Mouse (Mus musculus): Measurements from ENCODE around the gene Ddx18. TPM values are rescaled to one million over a fixed set of nuclear protein-coding genes. Genes with fewer than 3 reads are reported as not detected.

The Ddx18 gene
- polyA plus RNA-seq, 2 experiments = 66.6 to 94.4 TPM

DNA sequence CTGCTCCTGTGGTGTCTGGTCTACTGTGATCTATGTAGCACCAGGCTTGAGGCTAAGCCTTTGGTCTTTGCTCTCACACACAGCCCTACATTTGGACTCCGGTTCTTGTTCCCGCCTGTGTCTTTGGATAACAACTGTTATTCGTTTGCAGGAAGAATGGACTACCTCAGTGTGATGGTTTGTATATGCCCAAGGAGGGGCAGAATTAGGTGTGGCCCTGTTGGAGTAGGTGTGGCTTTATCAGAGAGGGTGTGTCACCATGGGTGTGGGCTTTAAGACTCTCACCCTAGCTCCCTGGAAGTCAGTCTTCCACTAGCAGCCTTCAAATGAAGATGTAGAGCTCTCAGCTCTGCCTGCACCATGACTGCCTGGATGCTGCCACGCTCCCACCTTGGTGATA lies 19.1 kb downstream of the Ddx18 start:
- no peak overlapping the region for H3K9ac ChIP-seq (ENCODE audit: low read depth, low read length, severe bottlenecking)
- H3K27me3 ChIP-seq (ENCODE audit: control insufficient read depth, insufficient read depth, low read length) = no peaks in the 10 kb centered on the region
- DNase-seq (ENCODE audit: low spot score) (no peak), ATAC-seq (ENCODE audit: low FRiP score, low read depth) (no peak)
- H3K9me3 ChIP-seq (ENCODE audit: control insufficient read depth, low read length) = no peaks in the 10 kb centered on the region
- H3K36me3 ChIP-seq (ENCODE audit: control insufficient read depth, insufficient read depth, low read length) = peaks cover 34% of the 10 kb centered on the region
- H3K27ac ChIP-seq (replicated peaks; ENCODE audit: low read depth, low read length) = no peak overlapping the region
- no peak overlapping the region for H3K4me2 ChIP-seq (replicated peaks; ENCODE audit: low read depth, low read length, severe bottlenecking)
- no peak for TF ChIP-seq POLR2A (IDR thresholded peaks at IDR 0.05; ENCODE audit: borderline replicate concordance, extremely low read depth, insufficient read depth, insufficient read length)
- H3K4me1 ChIP-seq (ENCODE audit: control insufficient read depth, insufficient read depth, low read length) = no peaks in the 10 kb centered on the region
- 91% methylated on average over 4 of the region's 4 CpGs for WGBS
- H3K4me3 ChIP-seq (replicated peaks; ENCODE audit: low read length) = no peak overlapping the region

DNA sequence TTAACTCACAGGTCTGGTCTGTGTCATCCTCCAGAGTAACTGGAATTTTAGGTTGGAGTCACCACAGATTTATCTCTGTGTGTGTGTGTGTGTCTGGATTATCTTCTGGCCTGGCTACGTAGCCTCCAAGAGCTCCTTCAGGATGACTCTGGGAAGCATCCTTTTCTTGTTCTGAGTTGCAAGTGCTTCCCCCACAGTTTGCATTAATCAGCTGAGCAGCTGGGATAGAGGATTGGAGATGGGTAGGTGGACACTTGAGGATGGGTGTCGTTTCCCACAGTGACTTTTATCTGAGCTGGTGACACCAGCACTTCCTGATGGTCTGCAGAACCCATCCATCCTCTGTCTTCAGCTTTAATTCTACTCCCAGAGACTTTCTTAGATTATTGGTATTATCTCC lies 20.9 kb downstream of the Ddx18 start:
- ATAC-seq (ENCODE audit: low FRiP score, low read depth) = no peak
- no peak overlapping the region for H3K27ac ChIP-seq (replicated peaks; ENCODE audit: low read depth, low read length)
- H3K9me3 ChIP-seq (ENCODE audit: control insufficient read depth, low read length) = no peaks in the 10 kb centered on the region
- DNase-seq (ENCODE audit: low spot score) = no peak
- H3K27me3 ChIP-seq (ENCODE audit: control insufficient read depth, insufficient read depth, low read length) = no peaks in the 10 kb centered on the region
- no peaks in the 10 kb centered on the region for H3K4me1 ChIP-seq (ENCODE audit: control insufficient read depth, insufficient read depth, low read length)
- 57% methylated on average over 2 of the region's 2 CpGs for WGBS
- no peak overlapping the region for H3K9ac ChIP-seq (ENCODE audit: low read depth, low read length, severe bottlenecking)
- no peak for TF ChIP-seq POLR2A (IDR thresholded peaks at IDR 0.05; ENCODE audit: borderline replicate concordance, extremely low read depth, insufficient read depth, insufficient read length)
- no peak overlapping the region for H3K4me2 ChIP-seq (replicated peaks; ENCODE audit: low read depth, low read length, severe bottlenecking)
- H3K36me3 ChIP-seq (ENCODE audit: control insufficient read depth, insufficient read depth, low read length) = peaks cover 19% of the 10 kb centered on the region
- no peak overlapping the region for H3K4me3 ChIP-seq (replicated peaks; ENCODE audit: low read length)

DNA sequence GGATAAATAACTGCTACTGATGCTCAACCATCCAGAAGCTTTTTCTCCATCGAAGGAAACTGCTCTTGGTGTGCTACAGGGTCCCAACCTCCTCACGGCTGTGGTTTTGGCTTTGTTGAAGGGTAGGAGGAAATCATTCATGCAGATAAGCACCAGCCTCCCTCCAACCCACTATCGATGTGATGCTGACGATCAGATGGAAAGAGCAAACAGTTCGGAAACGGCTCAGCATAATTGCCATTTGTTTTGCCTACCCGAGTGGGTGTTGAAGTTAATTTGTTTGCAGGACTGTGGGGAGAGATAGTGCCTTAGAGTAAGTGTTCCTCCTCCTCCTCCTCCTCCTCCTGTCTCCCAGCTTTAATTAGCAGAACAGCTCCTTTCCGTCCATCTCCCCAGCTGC lies 27.4 kb downstream of the Ddx18 start:
- H3K4me2 ChIP-seq (replicated peaks; ENCODE audit: low read depth, low read length, severe bottlenecking) = no peak overlapping the region
- H3K27me3 ChIP-seq (ENCODE audit: control insufficient read depth, insufficient read depth, low read length) = no peaks in the 10 kb centered on the region
- no peak overlapping the region for H3K9ac ChIP-seq (ENCODE audit: low read depth, low read length, severe bottlenecking)
- H3K36me3 ChIP-seq (ENCODE audit: control insufficient read depth, insufficient read depth, low read length) = no peaks in the 10 kb centered on the region
- H3K4me3 ChIP-seq (replicated peaks; ENCODE audit: low read length) = no peak overlapping the region
- H3K9me3 ChIP-seq (ENCODE audit: control insufficient read depth, low read length) = no peaks in the 10 kb centered on the region
- H3K4me1 ChIP-seq (ENCODE audit: control insufficient read depth, insufficient read depth, low read length) = no peaks in the 10 kb centered on the region
- ATAC-seq (ENCODE audit: low FRiP score, low read depth) (no peak), DNase-seq (ENCODE audit: low spot score) (no peak)
- H3K27ac ChIP-seq (replicated peaks; ENCODE audit: low read depth, low read length) = no peak overlapping the region
- WGBS = 83% methylated on average over 8 of the region's 8 CpGs
- no peak for TF ChIP-seq POLR2A (IDR thresholded peaks at IDR 0.05; ENCODE audit: borderline replicate concordance, extremely low read depth, insufficient read depth, insufficient read length)

DNA sequence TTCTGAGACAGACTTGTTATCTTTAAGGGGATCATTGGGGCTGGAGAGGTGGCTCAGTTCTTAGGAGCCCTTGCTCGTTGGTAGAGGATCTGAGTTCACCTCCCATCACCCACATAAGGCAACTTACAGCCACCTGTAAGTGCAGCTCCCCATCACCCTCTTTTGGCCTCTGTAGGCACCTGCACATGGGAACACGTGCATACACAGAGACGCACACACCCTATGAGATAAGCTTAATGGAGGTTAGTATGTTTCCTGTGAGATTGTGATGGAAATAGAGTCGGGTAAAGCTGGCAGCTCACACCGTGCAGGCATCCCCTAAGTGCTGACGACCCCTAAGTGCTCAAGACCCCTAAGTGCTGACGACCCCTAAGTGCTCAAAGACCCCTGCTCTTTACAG lies 36.4 kb downstream of the Ddx18 start:
- Histone ChIP-seq H3K4me1 (ENCODE audit: control insufficient read depth, insufficient read depth, low read length) (peaks cover 11% of the 10 kb centered on the region; the same call in 1 of the 2 replicates), H3K4me2 (replicated peaks; ENCODE audit: low read depth, low read length, severe bottlenecking) (no peak overlapping the region), H3K9me3 (ENCODE audit: control insufficient read depth, low read length) (no peaks in the 10 kb centered on the region), H3K27ac (replicated peaks; ENCODE audit: low read depth, low read length) (no peak overlapping the region), H3K9ac (ENCODE audit: low read depth, low read length, severe bottlenecking) (no peak overlapping the region), H3K36me3 (ENCODE audit: control insufficient read depth, insufficient read depth, low read length) (no peaks in the 10 kb centered on the region), H3K4me3 (replicated peaks; ENCODE audit: low read length) (no peak overlapping the region), H3K27me3 (ENCODE audit: control insufficient read depth, insufficient read depth, low read length) (peaks cover 11% of the 10 kb centered on the region; the same call in 1 of the 2 replicates)
- no peak for ATAC-seq (ENCODE audit: low FRiP score, low read depth)
- DNase-seq (ENCODE audit: low spot score) = no peak
- 77% methylated on average over 7 of the region's 7 CpGs for WGBS
- TF ChIP-seq POLR2A (IDR thresholded peaks at IDR 0.05; ENCODE audit: borderline replicate concordance, extremely low read depth, insufficient read depth, insufficient read length) = no peak

DNA sequence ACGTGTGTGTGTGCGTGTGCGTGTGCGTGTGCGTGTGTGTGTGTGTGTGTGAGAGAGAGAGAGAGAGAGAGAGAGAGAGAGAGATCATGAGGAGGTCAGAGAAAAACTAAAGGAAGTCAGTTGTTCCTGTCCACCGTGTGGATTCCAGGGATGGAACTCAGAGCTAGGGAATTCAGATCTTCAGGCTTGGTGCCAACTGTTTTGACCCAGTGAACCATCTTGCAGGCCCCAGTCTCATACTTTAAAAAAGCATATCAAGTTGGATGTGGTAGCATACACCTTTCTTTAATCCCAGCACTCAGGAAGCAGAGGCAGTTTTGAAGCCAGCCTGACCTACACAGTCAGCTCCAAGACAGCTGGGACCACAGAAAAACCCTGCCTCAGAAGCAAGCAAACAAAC lies 38.5 kb downstream of the Ddx18 start:
- H3K4me1 ChIP-seq (ENCODE audit: control insufficient read depth, insufficient read depth, low read length) = peaks cover 11% of the 10 kb centered on the region; the same call in 1 of the 2 replicates
- H3K4me3 ChIP-seq (replicated peaks; ENCODE audit: low read length) = no peak overlapping the region
- H3K36me3 ChIP-seq (ENCODE audit: control insufficient read depth, insufficient read depth, low read length) = no peaks in the 10 kb centered on the region
- H3K27me3 ChIP-seq (ENCODE audit: control insufficient read depth, insufficient read depth, low read length) = peaks cover 11% of the 10 kb centered on the region; the same call in 1 of the 2 replicates
- DNase-seq (ENCODE audit: low spot score) = no peak
- no peak overlapping the region for H3K4me2 ChIP-seq (replicated peaks; ENCODE audit: low read depth, low read length, severe bottlenecking)
- H3K9ac ChIP-seq (ENCODE audit: low read depth, low read length, severe bottlenecking) = no peak overlapping the region
- no peaks in the 10 kb centered on the region for H3K9me3 ChIP-seq (ENCODE audit: control insufficient read depth, low read length)
- no peak for TF ChIP-seq POLR2A (IDR thresholded peaks at IDR 0.05; ENCODE audit: borderline replicate concordance, extremely low read depth, insufficient read depth, insufficient read length)
- no peak for ATAC-seq (ENCODE audit: low FRiP score, low read depth)
- 89% methylated on average over 6 of the region's 6 CpGs for WGBS
- no peak overlapping the region for H3K27ac ChIP-seq (replicated peaks; ENCODE audit: low read depth, low read length)

DNA sequence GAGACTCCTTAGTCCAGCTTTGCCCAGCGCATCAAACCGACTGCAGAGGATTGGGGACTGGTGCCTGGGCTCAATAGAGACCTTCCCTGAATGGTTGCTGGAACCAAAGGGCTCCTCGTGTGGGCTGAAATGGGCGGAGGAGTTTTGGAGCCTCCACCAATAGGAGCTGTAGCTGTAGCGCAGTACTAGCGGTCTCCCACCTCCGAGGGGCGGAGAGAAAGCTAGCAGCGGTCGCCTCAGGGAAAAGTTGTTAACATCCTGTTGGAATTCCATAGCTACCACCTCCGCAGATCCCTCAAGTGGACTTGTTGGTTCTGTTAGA lies 39.4 kb downstream of the Ddx18 start, which contains the start of gene Htr5b:
Gene Htr5b (minus strand): TSS at position 67 of the 322 bp plus-strand sequence.
- Histone ChIP-seq H3K9me3 (ENCODE audit: control insufficient read depth, low read length) (no peaks in the 10 kb centered on the region), H3K27me3 (ENCODE audit: control insufficient read depth, insufficient read depth, low read length) (peaks cover 11% of the 10 kb centered on the region; the same call in 1 of the 2 replicates), H3K4me3 (replicated peaks; ENCODE audit: low read length) (peak within 1 kb of the TSS; percentile 30), H3K9ac (ENCODE audit: low read depth, low read length, severe bottlenecking) (peak within 1 kb of the TSS; percentile 25; the same call in 1 of the 2 replicates), H3K27ac (replicated peaks; ENCODE audit: low read depth, low read length) (no peak within 1 kb of the TSS), H3K4me2 (replicated peaks; ENCODE audit: low read depth, low read length, severe bottlenecking) (peak within 1 kb of the TSS; percentile 53), H3K4me1 (ENCODE audit: control insufficient read depth, insufficient read depth, low read length) (peaks cover 11% of the 10 kb centered on the region; the same call in 1 of the 2 replicates), H3K36me3 (ENCODE audit: control insufficient read depth, insufficient read depth, low read length) (no peaks in the 10 kb centered on the region)
- DNase-seq (ENCODE audit: low spot score) (peak; percentile 68), ATAC-seq (ENCODE audit: low FRiP score, low read depth) (peak; percentile 92)
- WGBS = 4% methylated on average over 11 of the region's 11 CpGs
- no peak for TF ChIP-seq POLR2A (IDR thresholded peaks at IDR 0.05; ENCODE audit: borderline replicate concordance, extremely low read depth, insufficient read depth, insufficient read length)
